Mouse (Mus musculus) kidney, postnatal 0 days (tissue): ENCODE measurements around the gene Tmem234. TPM values are rescaled to one million over a fixed set of nuclear protein-coding genes. Genes with fewer than 3 reads are reported as not detected.
A peak's percentile ranks its signal among the peaks of the same experiment; 100 is the strongest.

Source experiments
- ATAC-seq: fragments of 200-750 bp; cut with Nextera tagmentation; replicated peaks from 2 replicates; pipeline ENCODE4 v1.8.0; 2017; ENCODE audit warnings: low read depth, moderate number of reproducible peaks, moderate TSS enrichment, moderate library complexity; ENCODE audit not compliant: low FRiP score
- DNase-seq: peaks from one replicate; pipeline ENCODE4 v3.0.0-alpha.2; 2016; ENCODE audit warnings: low spot score
- H3K27ac ChIP-seq: fragments of 300-500 bp; sonication (generic); 2 replicates; pipeline ENCODE4 v1.5.1; 2014; ENCODE audit warnings: mild to moderate bottlenecking
- H3K27me3 ChIP-seq: fragments of 300-500 bp; sonication (generic); 2 replicates; pipeline ENCODE4 v1.6.1; 2014; ENCODE audit warnings: low read length, mixed read lengths; ENCODE audit not compliant: insufficient read depth
- H3K36me3 ChIP-seq: fragments of 300-500 bp; sonication (generic); 2 replicates; pipeline ENCODE4 v1.6.1; 2014; ENCODE audit warnings: low read length, mixed read lengths; ENCODE audit not compliant: insufficient read depth
- H3K4me1 ChIP-seq: fragments of 300-500 bp; sonication (generic); replicated peaks from 2 replicates; pipeline ENCODE4 v1.6.1; 2014; ENCODE audit warnings: antibody characterized with exemption, low read length, mixed read lengths; ENCODE audit not compliant: insufficient read depth
- H3K4me2 ChIP-seq: fragments of 300-500 bp; sonication (generic); 2 replicates; pipeline ENCODE4 v1.6.1; 2014; ENCODE audit warnings: mild to moderate bottlenecking, low read length, moderate library complexity, mixed read lengths
- H3K4me3 ChIP-seq: fragments of 300-500 bp; sonication (generic); replicated peaks from 2 replicates; pipeline ENCODE4 v1.5.1; 2014; ENCODE audit warnings: low read depth, low read length
- H3K9ac ChIP-seq: fragments of 300-500 bp; sonication (generic); 2 replicates; pipeline ENCODE4 v1.6.1; 2014; ENCODE audit warnings: low read depth, low read length
- H3K9me3 ChIP-seq: fragments of 300-500 bp; sonication (generic); replicated peaks from 2 replicates; pipeline ENCODE4 v1.6.1; 2016; ENCODE audit warnings: low read length, inconsistent platforms, mixed read lengths
- CTCF ChIP-seq: IDR thresholded peaks from 2 replicates; pipeline ENCODE4 v1.5.1; 2016; ENCODE audit warnings: antibody characterized with exemption, low read depth, mild to moderate bottlenecking, moderate library complexity
- WGBS: fragments of 180-500 bp; shearing (Covaris S2); extraction: QIAGEN DNeasy Blood & Tissue Kit; methylation state at CpG from one replicate; pipeline ENCODE4 v1.1.7; 2014; 5-methylcytosine and 5-hydroxymethylcytosine counted together
- polyA plus RNA-seq: library from polyadenylated mRNA; unstranded; fragments of >200 nt; fragmentation: Nextera tagmentation; extraction: Ambion mirVana; gene quantifications from 2 replicates; pipeline ENCODE4 v1.2.1, GENCODE M21; 2015

Gene Tmem234
- polyA plus RNA-seq, 1 experiment from 2014 or later, result 188 TPM

DNA sequence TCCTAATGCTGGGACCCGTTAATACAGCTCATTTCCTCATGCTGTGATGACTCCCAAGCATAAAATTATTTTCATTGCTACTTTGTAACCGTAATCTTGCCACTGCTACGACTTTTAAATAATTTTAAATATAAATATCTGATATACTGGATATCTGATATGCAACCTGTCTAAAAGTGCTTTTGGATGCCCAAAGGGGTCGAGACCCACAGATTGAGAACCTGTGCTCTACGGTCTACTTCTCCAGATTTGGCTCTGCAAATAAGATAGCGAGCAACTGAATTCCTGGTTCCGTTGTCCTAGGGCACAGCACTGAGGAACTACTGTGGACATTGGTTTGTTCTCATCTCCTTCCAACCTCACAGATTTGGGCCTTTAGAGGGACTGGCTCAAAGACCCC, 22.8 kb upstream of the Tmem234 start:
- H3K4me1 ChIP-seq, result 0 out of 2 replicates have a peak, but pooled peaks cover 4% of the 10 kb centered on the region
- ATAC-seq (no peak), DNase-seq (no peak)
- H3K4me3 ChIP-seq, result peak overlapping the region; percentile 21
- no peak for TF ChIP-seq CTCF
- no peaks in the 10 kb centered on the region for H3K9me3 ChIP-seq
- WGBS, result 68% methylated on average over 7 of the region's 7 CpGs
- peak overlapping the region; percentile 45 for H3K4me2 ChIP-seq
- peak overlapping the region; percentile 64 for H3K27ac ChIP-seq
- no peaks in the 10 kb centered on the region for H3K27me3 ChIP-seq
- no peaks in the 10 kb centered on the region for H3K36me3 ChIP-seq
- H3K9ac ChIP-seq, result 0 out of 2 replicates have a peak overlapping the region, but pooled peaks have one; percentile 35

GRCm38 (mm10) chr4:129578466-129578865, 22.0 kb upstream of the Tmem234 start, which contains the start of gene Fam167b:
Fam167b (minus strand) TSS chr4:129578549.
- ATAC-seq, result no peak
- DNase-seq, result peak; percentile 49
- Histone ChIP-seq H3K27ac (peak within 1 kb of the TSS; percentile 64), H3K4me3 (peak within 1 kb of the TSS; percentile 21), H3K9ac (0 out of 2 replicates have a peak within 1 kb of the TSS, but pooled peaks have one; percentile 35), H3K36me3 (no peaks in the 10 kb centered on the region), H3K9me3 (no peaks in the 10 kb centered on the region), H3K4me2 (peak within 1 kb of the TSS; percentile 45), H3K4me1 (0 out of 2 replicates have a peak, but pooled peaks cover 4% of the 10 kb centered on the region), H3K27me3 (no peaks in the 10 kb centered on the region)
- no peak for TF ChIP-seq CTCF
- 69% methylated on average over 5 of the region's 5 CpGs for WGBS

- TF ChIP-seq CTCF, result no peak
- Histone ChIP-seq H3K36me3 (no peaks in the 10 kb centered on the region), H3K27me3 (no peaks in the 10 kb centered on the region), H3K9ac (no peak overlapping the region), H3K4me3 (no peak overlapping the region), H3K9me3 (no peaks in the 10 kb centered on the region), H3K4me1 (no peaks in the 10 kb centered on the region), H3K4me2 (no peak overlapping the region), H3K27ac (peak overlapping the region; percentile 68; the same call in 1 of the 2 replicates)
- DNase-seq (no peak), ATAC-seq (no peak)
- WGBS, result 61% methylated on average over 7 of the region's 7 CpGs
Measured at GRCm38 (mm10) chr4:129580347-129580746, 20.1 kb upstream of the Tmem234 start.

- WGBS, result 79% methylated on average over 1 of the region's 1 CpGs
- ATAC-seq (no peak), DNase-seq (no peak)
- H3K36me3 ChIP-seq, result no peaks in the 10 kb centered on the region
- no peaks in the 10 kb centered on the region for H3K4me1 ChIP-seq
- no peak overlapping the region for H3K4me3 ChIP-seq
- no peaks in the 10 kb centered on the region for H3K9me3 ChIP-seq
- TF ChIP-seq CTCF, result 0 out of 2 replicates have a peak, but pooled peaks have one; percentile 9
- no peaks in the 10 kb centered on the region for H3K27me3 ChIP-seq
- no peak overlapping the region for H3K4me2 ChIP-seq
- H3K27ac ChIP-seq, result no peak overlapping the region
- no peak overlapping the region for H3K9ac ChIP-seq
Measured at GRCm38 (mm10) chr4:129582251-129582650, 18.2 kb upstream of the Tmem234 start.

GRCm38 (mm10) chr4:129584370-129584769, 16.1 kb upstream of the Tmem234 start:
- TF ChIP-seq CTCF, result no peak
- H3K4me3 ChIP-seq, result peak overlapping the region; percentile 44
- H3K9ac ChIP-seq, result peak overlapping the region; percentile 51
- peak overlapping the region; percentile 80 for H3K27ac ChIP-seq
- H3K4me2 ChIP-seq, result peak overlapping the region; percentile 70
- DNase-seq (no peak), ATAC-seq (no peak)
- no peaks in the 10 kb centered on the region for H3K27me3 ChIP-seq
- no peaks in the 10 kb centered on the region for H3K4me1 ChIP-seq
- no peaks in the 10 kb centered on the region for H3K36me3 ChIP-seq
- 55% methylated on average over 1 of the region's 1 CpGs for WGBS
- H3K9me3 ChIP-seq, result no peaks in the 10 kb centered on the region

GRCm38 (mm10) chr4:129584884-129585608, 15.4 kb upstream of the Tmem234 start:
- H3K4me2 ChIP-seq, result peak overlapping the region; percentile 70
- peak; percentile 81 for TF ChIP-seq CTCF
- DNase-seq (peak; percentile 89), ATAC-seq (peak; percentile 78)
- peak overlapping the region; percentile 44 for H3K4me3 ChIP-seq
- no peaks in the 10 kb centered on the region for H3K4me1 ChIP-seq
- H3K9ac ChIP-seq, result peak overlapping the region; percentile 51
- WGBS, result 1% methylated on average over 36 of the region's 36 CpGs
- peak overlapping the region; percentile 80 for H3K27ac ChIP-seq
- H3K9me3 ChIP-seq, result no peaks in the 10 kb centered on the region
- H3K27me3 ChIP-seq, result no peaks in the 10 kb centered on the region
- no peaks in the 10 kb centered on the region for H3K36me3 ChIP-seq
